Mouse (Mus musculus) frontal cortex, adult (tissue): ENCODE measurements around the gene Creb5.

ENCODE experiments used
- ATAC-seq: cut with Nextera tagmentation; 2 replicates; pipeline ENCODE4 v1.9.2; 2017; ENCODE audit warnings: mild to moderate bottlenecking, moderate library complexity, mixed read lengths; ENCODE audit not compliant: low TSS enrichment

The Creb5 gene

DNA sequence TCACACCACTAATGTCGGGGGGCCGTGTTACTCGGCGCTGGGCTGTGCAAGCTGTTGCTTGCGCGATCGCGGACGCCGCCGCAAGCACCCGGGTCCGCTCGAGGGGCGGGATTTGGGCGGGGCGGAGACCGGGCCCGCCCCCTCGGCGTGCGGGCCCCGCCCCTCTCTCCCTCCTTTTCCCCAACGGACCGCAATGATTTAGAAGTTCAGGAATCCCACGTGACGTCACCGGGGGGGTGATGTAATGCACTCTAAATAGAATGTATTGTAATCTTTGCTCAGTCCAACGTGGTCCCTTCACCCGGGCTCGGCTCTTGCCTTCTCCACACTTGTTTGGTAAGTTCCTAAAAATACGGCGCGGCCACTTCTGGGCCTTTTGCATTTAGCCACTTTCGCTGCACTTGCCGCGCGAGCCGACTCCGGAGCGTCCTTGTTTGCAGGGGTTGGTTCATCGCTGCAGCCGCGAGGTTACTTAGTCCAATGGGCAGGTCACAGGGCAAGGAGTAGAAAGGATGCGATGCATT, at the start of gene Creb5:
Gene Creb5, plus strand, starts transcription at position 233 of the 524 bp plus-strand sequence.
- ATAC-seq, result peak; percentile 68

DNA sequence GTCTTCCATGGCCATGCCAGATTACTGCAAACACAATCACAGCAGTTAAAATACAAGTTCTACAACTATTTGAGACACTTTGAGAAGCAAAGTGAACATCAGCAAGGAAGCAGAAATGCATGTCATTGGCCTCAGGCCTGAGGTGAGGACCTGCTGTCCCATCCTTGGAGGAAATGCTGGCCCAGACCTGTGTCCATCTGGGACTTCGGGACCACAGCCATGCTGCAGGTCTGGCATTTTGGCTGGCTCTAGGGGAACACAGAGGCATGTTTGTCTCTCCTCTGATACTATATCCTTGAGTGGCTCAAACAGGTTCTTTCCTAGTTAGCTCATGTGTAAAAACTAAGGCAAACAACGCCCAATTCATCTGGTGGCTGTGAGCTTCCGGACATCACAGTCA, 27.2 kb upstream of the Creb5 start:
- ATAC-seq, result no peak

DNA sequence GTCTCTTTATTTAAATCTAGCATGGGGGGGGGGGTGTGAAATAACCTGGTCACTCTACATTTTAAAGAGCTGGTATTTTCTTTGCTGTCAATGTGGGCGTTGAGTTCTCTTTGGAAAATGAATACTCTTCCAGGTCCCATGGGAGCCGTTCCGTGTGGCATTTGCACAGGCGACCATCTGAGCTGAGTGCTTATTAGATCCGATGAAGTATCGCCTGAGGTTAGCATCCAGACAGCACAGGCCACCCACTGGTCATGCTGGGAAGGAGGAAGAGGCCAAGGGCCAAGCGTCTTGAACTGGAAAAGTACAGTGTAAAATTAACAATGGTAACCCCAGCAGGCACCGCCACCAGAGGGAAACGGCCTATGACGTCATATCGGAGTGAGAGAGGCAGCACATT, 24.7 kb upstream of the Creb5 start:
- ATAC-seq, result no peak

GRCm38 (mm10) chr6:53267036-53267435, 20.0 kb upstream of the Creb5 start:
- ATAC-seq, result no peak

DNA sequence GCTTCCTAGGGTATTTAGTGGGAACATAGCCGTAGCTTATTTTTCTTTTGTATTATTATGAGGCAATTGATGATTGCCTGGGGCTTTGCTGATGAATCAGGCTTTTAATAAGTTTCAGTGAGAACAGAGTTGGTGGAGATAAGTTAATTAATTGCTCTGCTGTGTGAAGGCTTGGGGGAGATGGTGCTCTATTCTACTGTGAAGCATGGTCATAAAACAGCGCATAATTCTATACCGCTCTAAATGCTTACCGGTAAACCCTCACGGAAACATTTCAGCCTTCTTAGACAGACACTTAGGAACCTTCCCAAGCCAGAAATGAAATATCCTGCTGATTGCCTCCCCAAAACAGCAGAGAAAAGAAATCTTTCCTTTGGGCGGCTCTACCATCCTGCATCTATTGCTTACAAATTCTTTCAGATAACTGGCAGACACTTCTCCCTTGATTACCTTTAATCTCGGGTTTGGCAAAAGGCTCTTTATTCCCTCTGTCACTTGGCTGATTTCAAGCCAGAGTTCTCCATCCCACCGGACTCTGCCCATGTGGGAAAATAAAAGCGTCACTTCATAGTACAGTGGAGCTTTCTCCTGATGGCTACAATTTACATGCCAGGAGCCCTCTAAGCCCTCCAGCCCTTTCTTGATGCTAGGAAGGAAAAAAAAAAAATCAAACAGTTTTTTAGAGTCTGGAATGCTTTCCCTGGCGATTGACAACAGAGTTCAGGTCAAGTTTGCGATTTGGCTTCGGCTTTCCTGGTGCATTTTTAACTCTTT, 19.2 kb upstream of the Creb5 start:
- no peak for ATAC-seq

- no peak for ATAC-seq
Observed at GRCm38 (mm10) chr6:53271216-53271615, 15.9 kb upstream of the Creb5 start.

GRCm38 (mm10) chr6:53271636-53272035, 15.4 kb upstream of the Creb5 start:
- no peak for ATAC-seq

GRCm38 (mm10) chr6:53286389-53287037, 557 bp upstream of the Creb5 start:
- peak; percentile 36; the same call in 1 of the 2 replicates for ATAC-seq

DNA sequence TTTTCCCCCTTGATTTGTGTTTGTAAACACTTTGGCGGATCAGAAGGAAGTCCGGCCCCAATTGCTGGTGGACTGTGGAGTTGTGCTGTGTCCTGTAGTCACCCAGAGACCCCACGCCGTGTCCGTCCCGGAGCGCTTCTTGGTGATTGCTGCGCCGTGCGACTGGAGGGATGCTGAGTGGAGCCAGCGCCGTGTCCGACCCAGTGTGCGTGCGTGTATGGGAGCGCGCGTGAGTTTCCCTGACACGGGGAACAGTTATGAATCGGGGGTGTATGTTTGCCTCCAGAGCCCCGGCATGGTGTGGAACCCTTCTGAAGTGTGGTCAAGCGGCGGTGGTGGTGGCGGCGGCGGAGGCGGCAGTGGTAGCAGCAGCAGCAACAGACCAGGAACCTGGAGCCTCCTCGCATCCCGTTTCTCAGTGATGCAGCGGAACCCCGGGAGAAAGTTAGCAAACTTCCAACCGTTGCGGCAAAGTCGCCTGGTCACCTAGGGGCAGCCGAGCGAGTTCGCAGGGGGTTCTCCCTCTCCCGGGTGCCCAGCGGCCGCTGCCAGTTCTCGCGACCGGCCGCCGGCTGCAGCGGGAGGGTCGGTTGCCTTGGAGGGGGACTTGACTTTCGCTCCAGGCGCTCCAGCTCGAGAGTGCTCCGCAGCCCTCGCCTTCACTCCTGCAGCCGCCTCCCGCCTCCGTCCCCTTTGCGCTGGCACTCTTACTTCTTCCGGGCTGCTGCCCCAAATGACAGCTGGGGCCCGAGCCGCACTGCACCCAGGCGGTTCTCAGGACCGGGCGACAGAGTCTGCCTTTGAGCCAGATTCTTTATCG, 702 bp downstream of the Creb5 start:
- ATAC-seq, result peak; percentile 47

- no peak for ATAC-seq
Observed at GRCm38 (mm10) chr6:53288584-53289558, 1.8 kb downstream of the Creb5 start.

DNA sequence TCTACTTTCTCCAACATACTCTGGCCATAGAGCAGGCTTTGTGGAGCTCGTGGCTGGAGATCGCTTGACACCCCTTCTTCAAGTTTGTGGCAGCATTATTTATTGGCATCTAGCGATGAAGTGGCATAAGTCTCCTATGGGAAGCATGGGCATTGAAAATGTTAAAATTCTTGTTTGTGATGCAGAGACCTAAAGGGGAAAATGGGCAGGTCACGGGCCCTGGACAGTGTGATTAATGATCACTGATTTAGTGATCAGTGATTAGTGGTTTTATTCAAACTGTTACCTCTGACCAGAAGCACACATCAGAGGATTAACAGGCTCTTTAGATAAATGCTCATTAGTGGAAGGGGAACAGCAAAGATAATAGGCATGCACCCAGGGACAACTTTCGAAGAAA, 2.6 kb downstream of the Creb5 start:
- no peak for ATAC-seq

DNA sequence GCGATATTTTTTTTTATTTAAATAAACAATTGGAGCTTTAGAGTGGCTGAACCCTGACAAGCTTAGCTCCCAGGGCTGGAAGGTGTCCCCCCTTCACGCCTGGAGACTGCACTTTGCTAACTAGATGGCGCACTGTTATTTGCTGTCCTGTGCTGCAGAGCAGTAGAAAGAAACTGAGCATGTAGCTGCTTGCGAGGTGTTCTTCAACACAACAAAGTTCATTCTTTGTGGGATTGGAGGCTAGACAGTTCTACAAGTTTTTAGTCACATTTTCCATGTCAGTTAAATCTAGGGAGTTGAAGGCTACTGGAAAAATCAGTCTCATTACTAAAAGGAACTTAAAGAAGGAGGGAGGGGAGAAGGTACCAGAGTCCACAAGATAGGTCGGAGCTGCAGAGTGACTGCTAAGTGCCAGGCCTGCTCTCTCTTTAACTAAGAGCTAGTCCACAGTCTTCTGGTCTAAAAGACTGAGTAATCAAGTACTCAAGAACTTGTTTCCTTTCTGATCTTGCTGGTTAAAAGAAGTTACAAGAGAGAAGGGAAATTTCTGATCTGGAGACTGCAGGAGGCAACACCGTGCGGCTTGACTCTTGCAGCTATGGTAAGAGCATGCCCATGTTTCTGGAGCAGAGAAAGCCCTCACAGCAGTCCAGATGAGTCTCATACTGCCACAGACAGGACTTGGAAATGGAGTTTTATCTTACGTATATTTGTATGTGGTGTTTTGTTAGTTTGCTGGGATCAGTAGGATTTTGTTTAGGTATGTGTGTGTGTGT, 3.3 kb downstream of the Creb5 start:
- no peak for ATAC-seq

- no peak for ATAC-seq
Observed at GRCm38 (mm10) chr6:53292931-53293330, 5.9 kb downstream of the Creb5 start.

- ATAC-seq, result no peak
Observed at GRCm38 (mm10) chr6:53297851-53298250, 10.8 kb downstream of the Creb5 start.

- no peak for ATAC-seq
Observed at GRCm38 (mm10) chr6:53304201-53304600, 17.1 kb downstream of the Creb5 start.

DNA sequence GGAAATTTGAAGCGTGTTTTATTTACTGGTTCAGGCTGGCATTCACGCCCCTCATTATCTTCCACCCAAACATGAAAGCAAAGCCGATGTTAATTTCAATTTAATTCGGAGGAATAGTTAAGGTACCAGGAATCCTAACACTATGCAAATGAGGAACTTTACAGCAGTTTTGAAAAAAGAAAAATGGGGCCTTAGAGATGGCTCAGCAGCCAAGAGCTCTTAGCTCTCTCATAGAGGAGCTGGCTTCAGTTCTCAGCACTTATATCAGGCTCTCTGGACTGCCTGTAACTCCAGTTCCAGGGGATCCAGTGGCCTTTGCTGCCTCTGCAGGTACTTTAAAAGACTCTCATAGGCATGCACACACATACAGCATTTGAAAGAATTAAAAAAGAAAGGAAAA, 19.1 kb downstream of the Creb5 start:
- ATAC-seq, result no peak

GRCm38 (mm10) chr6:53306710-53307109, 19.6 kb downstream of the Creb5 start:
- no peak for ATAC-seq

DNA sequence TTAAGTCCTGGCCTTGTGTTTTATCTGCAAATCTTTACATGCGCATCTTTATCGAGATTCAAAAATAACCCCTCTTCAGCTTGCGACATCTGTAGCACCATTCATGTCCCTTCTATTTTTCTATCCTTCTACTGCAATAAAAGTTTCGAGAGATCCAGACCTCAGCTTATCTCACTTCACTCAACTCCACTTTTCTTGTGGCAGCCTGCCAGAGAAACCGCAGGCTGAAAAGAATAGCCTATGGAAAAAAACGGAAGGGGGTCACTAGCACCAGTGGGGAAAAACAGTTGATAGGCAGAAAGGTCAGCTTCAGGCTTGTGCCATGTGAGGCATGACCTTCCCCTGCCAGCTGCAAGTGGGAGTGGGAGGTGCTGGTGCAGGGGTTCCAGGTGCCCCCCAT, 21.6 kb downstream of the Creb5 start:
- no peak for ATAC-seq

DNA sequence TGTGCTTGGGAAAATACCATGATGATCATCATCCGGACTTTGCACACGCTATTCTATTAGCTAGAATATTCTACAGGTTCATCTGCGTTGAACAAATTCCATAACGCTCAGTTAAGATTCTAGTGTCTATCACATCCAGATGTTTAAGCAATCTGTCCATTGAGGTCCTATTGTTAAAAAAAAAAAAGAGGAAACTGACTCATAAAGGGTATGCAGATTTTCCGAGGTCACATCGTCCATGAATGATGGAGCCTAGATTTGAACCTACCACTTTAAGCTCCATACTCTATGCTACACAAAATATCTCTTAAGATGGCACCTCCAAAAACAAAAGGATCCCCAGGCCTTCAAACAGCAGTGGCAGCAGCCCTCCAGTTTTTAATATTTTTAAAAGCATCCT, 26.5 kb downstream of the Creb5 start:
- ATAC-seq, result no peak

- no peak for ATAC-seq
Observed at GRCm38 (mm10) chr6:53314126-53314525, 27.1 kb downstream of the Creb5 start.
